Mouse (Mus musculus): ENCODE data around the gene D430041D05Rik. TPM values are rescaled to one million over a fixed set of nuclear protein-coding genes. Genes with fewer than 3 reads are reported as not detected.

D430041D05Rik gene
- polyA plus RNA-seq, 1 experiment: 1.5 TPM

GRCm38 (mm10) chr2:104411806-104412205 lies 993 bp upstream of the D430041D05Rik start:
- no peaks in the 10 kb centered on the region for H3K4me1 ChIP-seq (ENCODE audit: control insufficient read depth, insufficient read depth, low read length)
- WGBS: 85% methylated on average over 7 of the region's 7 CpGs
- DNase-seq: no peak
- H3K4me3 ChIP-seq (replicated peaks; ENCODE audit: extremely low read depth, low read depth, low read length): no peak overlapping the region
- TF ChIP-seq POLR2A (IDR thresholded peaks at IDR 0.05; ENCODE audit: borderline replicate concordance, extremely low read depth, low read depth, low read length) (no peak), CTCF (IDR thresholded peaks at IDR 0.05; ENCODE audit: insufficient read depth, low read length) (no peak)

GRCm38 (mm10) chr2:104409851-104410821 lies 677 bp downstream of the D430041D05Rik start:
- DNase-seq: no peak
- WGBS: 1% methylated on average over 111 of the region's 111 CpGs
- Histone ChIP-seq H3K4me1 (ENCODE audit: control insufficient read depth, insufficient read depth, low read length) (no peaks in the 10 kb centered on the region), H3K4me3 (replicated peaks; ENCODE audit: extremely low read depth, low read depth, low read length) (no peak overlapping the region)
- no peak for TF ChIP-seq POLR2A (IDR thresholded peaks at IDR 0.05; ENCODE audit: borderline replicate concordance, extremely low read depth, low read depth, low read length)
- no peak for TF ChIP-seq CTCF (IDR thresholded peaks at IDR 0.05; ENCODE audit: insufficient read depth, low read length)

GRCm38 (mm10) chr2:104408351-104408750 lies 2.5 kb downstream of the D430041D05Rik start:
- DNase-seq: no peak
- 76% methylated on average over 7 of the region's 7 CpGs for WGBS
- TF ChIP-seq POLR2A (IDR thresholded peaks at IDR 0.05; ENCODE audit: borderline replicate concordance, extremely low read depth, low read depth, low read length) (no peak), CTCF (IDR thresholded peaks at IDR 0.05; ENCODE audit: insufficient read depth, low read length) (no peak)
- Histone ChIP-seq H3K4me1 (ENCODE audit: control insufficient read depth, insufficient read depth, low read length) (no peaks in the 10 kb centered on the region), H3K4me3 (replicated peaks; ENCODE audit: extremely low read depth, low read depth, low read length) (no peak overlapping the region)

- DNase-seq: no peak
- TF ChIP-seq CTCF (IDR thresholded peaks at IDR 0.05; ENCODE audit: insufficient read depth, low read length) (no peak), POLR2A (IDR thresholded peaks at IDR 0.05; ENCODE audit: borderline replicate concordance, extremely low read depth, low read depth, low read length) (no peak)
- H3K4me1 ChIP-seq (ENCODE audit: control insufficient read depth, insufficient read depth, low read length): no peaks in the 10 kb centered on the region
- H3K4me3 ChIP-seq (replicated peaks; ENCODE audit: extremely low read depth, low read depth, low read length): no peak overlapping the region
- 69% methylated on average over 4 of the region's 4 CpGs for WGBS
Measured at GRCm38 (mm10) chr2:104407913-104408312, 2.9 kb downstream of the D430041D05Rik start.

GRCm38 (mm10) chr2:104404036-104404435 lies 6.8 kb downstream of the D430041D05Rik start:
- H3K4me1 ChIP-seq (ENCODE audit: control insufficient read depth, insufficient read depth, low read length): no peaks in the 10 kb centered on the region
- WGBS: 86% methylated on average over 6 of the region's 6 CpGs
- no peak for DNase-seq
- H3K4me3 ChIP-seq (replicated peaks; ENCODE audit: extremely low read depth, low read depth, low read length): no peak overlapping the region
- TF ChIP-seq CTCF (IDR thresholded peaks at IDR 0.05; ENCODE audit: insufficient read depth, low read length): no peak
- no peak for TF ChIP-seq POLR2A (IDR thresholded peaks at IDR 0.05; ENCODE audit: borderline replicate concordance, extremely low read depth, low read depth, low read length)

- no peaks in the 10 kb centered on the region for H3K4me1 ChIP-seq (ENCODE audit: control insufficient read depth, insufficient read depth, low read length)
- 71% methylated on average over 6 of the region's 6 CpGs for WGBS
- no peak for TF ChIP-seq CTCF (IDR thresholded peaks at IDR 0.05; ENCODE audit: insufficient read depth, low read length)
- TF ChIP-seq POLR2A (IDR thresholded peaks at IDR 0.05; ENCODE audit: borderline replicate concordance, extremely low read depth, low read depth, low read length): no peak
- H3K4me3 ChIP-seq (replicated peaks; ENCODE audit: extremely low read depth, low read depth, low read length): no peak overlapping the region
- no peak for DNase-seq
Measured at GRCm38 (mm10) chr2:104398651-104399290, 12.0 kb downstream of the D430041D05Rik start.

- TF ChIP-seq CTCF (IDR thresholded peaks at IDR 0.05; ENCODE audit: insufficient read depth, low read length) (no peak), POLR2A (IDR thresholded peaks at IDR 0.05; ENCODE audit: borderline replicate concordance, extremely low read depth, low read depth, low read length) (no peak)
Measured at GRCm38 (mm10) chr2:104395961-104396360, 14.9 kb downstream of the D430041D05Rik start.

GRCm38 (mm10) chr2:104394769-104395168 lies 16.0 kb downstream of the D430041D05Rik start:
- DNase-seq: no peak
- H3K4me1 ChIP-seq (ENCODE audit: control insufficient read depth, insufficient read depth, low read length): no peaks in the 10 kb centered on the region
- H3K4me3 ChIP-seq (replicated peaks; ENCODE audit: extremely low read depth, low read depth, low read length): no peak overlapping the region
- 45% methylated on average over 2 of the region's 2 CpGs for WGBS
- no peak for TF ChIP-seq CTCF (IDR thresholded peaks at IDR 0.05; ENCODE audit: insufficient read depth, low read length)
- TF ChIP-seq POLR2A (IDR thresholded peaks at IDR 0.05; ENCODE audit: borderline replicate concordance, extremely low read depth, low read depth, low read length): no peak

More at GRCm38 (mm10) chr2:104395961-104396360, 14.9 kb downstream of the D430041D05Rik start:
- no peaks in the 10 kb centered on the region for H3K4me1 ChIP-seq (ENCODE audit: control insufficient read depth, insufficient read depth, low read length)
- WGBS: 69% methylated on average over 9 of the region's 9 CpGs
- DNase-seq: no peak
- H3K4me3 ChIP-seq (replicated peaks; ENCODE audit: extremely low read depth, low read depth, low read length): no peak overlapping the region

GRCm38 (mm10) chr2:104392700-104393312 lies 18.0 kb downstream of the D430041D05Rik start:
- Histone ChIP-seq H3K4me3 (replicated peaks; ENCODE audit: extremely low read depth, low read depth, low read length) (no peak overlapping the region), H3K4me1 (ENCODE audit: control insufficient read depth, insufficient read depth, low read length) (no peaks in the 10 kb centered on the region)
- DNase-seq: no peak
- WGBS: 62% methylated on average over 4 of the region's 4 CpGs
- TF ChIP-seq POLR2A (IDR thresholded peaks at IDR 0.05; ENCODE audit: borderline replicate concordance, extremely low read depth, low read depth, low read length) (no peak), CTCF (IDR thresholded peaks at IDR 0.05; ENCODE audit: insufficient read depth, low read length) (no peak)

Measured in lung, adult 2 months (tissue).